Mouse (Mus musculus) olfactory bulb, adult 2 months (tissue): Measurements from ENCODE around the gene Zdhhc14.

Experiments used
- CTCF ChIP-seq: fragments of 200-500 bp; IDR thresholded peaks from 2 replicates; pipeline ENCODE4 v1.5.1; 2012; ENCODE audit warnings: low read depth, mild to moderate bottlenecking, low read length, moderate library complexity; ENCODE audit not compliant: insufficient read depth
- POLR2A ChIP-seq: fragments of 200-500 bp; IDR thresholded peaks from 2 replicates; pipeline ENCODE4 v1.6.1; 2012; ENCODE audit warnings: mild to moderate bottlenecking, low read depth, low read length, moderate library complexity; ENCODE audit not compliant: insufficient read depth

DNA sequence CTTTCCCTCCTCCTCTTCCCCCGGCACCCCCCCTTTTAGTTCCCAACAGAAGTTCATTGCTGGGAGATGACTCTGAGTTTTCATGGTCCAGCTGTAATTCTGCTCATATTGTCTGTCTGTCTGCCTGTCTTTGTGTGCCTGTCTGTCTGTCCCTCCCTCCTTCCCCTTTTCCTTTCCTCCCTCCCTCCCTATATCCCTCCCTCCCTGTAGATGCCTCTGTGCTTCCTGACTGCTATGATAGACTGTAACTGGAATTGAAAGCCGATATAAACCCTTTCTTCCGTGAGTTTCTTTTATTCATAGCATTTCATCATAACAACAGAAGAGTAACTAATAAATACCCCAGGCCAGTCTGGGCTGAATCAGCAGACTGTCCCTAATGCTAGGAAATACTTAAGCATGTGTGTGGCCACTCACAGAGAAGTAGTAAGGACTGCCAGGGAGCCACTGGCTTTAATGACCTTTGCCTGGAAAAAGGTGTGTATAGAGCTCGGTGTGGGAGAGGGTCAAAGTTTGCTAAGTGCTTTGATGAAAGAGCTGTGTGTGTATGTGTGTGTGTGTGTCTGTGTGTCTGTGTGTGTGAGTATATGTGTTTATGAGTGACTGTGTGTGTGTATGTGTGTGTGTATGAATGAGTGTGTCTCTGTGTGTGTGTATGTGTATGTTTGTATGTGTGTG, 117.7 kb downstream of the Zdhhc14 start:
- TF ChIP-seq CTCF (no peak), POLR2A (no peak)
